Mouse (Mus musculus): ENCODE results near the gene Ran.

- TF ChIP-seq CTCF (IDR thresholded peaks at IDR 0.05; ENCODE audit: low read depth) (no peak), EP300 (IDR thresholded peaks at IDR 0.05; ENCODE audit: low read depth) (no peak)
These were observed 11.4 kb upstream of the Ran start, which contains the start of gene Stx2 for GRCm38 (mm10) chr5:129008412-129008826.

Measured in liver, embryonic 14.5 days (tissue).